Mouse (Mus musculus) lung, postnatal 10 days (tissue): ENCODE measurements around the gene Casc4.
A peak's percentile ranks its signal among the peaks of the same experiment; 100 is the strongest.
"Not testable (repeated sequence)": the region's sequence is repeated elsewhere in the genome, so short reads cannot be mapped to it uniquely, and the experiment has no call there.

Experiments used
- DNase-seq: peaks from one replicate; pipeline ENCODE4 v3.0.0; 2021

The Casc4 gene

GRCm38 (mm10) chr2:121916047-121916970 is 49.5 kb downstream of the Casc4 start:
- peak; percentile 32 for DNase-seq

- DNase-seq: not testable (repeated sequence)
These were observed 70.9 kb downstream of the Casc4 start for GRCm38 (mm10) chr2:121937624-121938023.

- DNase-seq: no peak
These were observed 76.6 kb downstream of the Casc4 start for GRCm38 (mm10) chr2:121943364-121943763.

DNA sequence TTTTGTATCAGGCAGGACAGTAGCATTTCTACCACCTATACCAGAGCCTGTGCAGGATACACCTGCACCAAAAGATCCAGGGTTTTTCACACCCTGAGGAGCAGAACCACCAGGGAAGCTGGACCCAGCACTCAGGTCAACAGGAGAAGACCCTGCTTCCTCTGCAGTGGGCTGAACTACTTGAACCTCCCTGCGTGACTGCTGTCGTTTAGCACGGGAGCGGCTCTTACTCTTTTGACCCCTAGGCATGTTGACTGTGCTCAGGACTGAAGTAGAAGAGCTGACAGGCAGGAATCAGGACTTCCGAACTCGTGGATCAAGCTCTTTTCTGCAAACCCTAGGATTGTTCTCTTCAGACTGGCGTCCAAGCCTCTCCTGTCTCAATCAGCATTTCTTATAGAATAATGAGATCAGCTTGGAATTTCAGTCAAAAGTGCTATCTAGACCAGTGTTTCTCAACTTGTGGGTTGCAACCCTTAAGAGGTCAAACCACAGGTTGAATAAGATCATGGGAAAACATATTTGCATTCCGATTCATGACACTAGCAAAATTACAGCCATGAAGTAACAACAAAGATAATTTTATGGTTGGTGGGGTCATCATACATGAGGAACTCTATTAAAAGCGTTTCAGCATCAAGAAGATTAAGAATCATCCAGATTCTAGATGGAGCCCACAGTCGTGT is 88.3 kb downstream of the Casc4 start:
- no peak for DNase-seq

- DNase-seq: peak; percentile 99
These were observed 89.0 kb downstream of the Casc4 start, which contains the start of the genes Ctdspl2 and Mageb3 for GRCm38 (mm10) chr2:121955765-121956223. Ctdspl2 (plus strand) TSS chr2:121956001. Mageb3 (minus strand) TSS chr2:121956092.

DNA sequence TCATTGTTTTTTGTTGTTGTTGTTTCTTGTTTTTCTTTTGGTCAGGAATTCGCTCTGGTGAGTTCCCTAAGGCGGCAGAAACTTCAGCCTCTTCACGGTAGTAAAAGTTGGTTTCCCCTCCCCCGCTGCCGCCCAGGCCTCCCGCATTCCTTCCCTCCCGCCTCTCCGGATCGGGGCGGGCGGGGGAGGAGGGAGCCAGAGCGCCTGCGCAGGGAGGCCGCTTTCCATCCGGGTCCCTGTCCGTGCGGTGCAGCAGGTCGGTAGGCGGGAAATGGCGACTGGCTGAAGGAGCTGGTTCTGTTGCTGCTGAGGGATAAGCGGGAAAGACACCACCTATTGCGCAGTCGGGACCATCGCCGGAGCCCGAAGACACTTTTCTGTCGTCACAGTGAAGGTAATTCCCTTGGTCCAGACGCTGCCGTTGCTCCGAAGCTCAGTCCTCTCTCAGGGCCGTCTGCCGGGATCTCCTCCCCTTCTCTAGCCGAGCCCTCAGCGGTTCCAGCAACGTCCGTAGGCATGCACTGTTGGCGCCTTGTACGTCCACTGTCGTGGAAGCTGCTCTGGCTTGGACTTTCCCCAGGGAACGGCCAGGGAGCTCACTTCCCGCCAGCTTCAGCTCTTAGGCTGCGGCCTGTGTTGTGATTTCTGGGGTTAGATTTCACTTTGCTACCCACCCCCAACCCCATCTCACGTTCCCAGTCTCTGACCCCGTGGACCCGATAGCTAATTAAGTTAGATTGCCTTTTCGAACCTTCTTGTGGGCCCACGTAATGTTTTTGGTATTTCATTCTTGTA is 89.7 kb downstream of the Casc4 start:
- peak; percentile 97 for DNase-seq

DNA sequence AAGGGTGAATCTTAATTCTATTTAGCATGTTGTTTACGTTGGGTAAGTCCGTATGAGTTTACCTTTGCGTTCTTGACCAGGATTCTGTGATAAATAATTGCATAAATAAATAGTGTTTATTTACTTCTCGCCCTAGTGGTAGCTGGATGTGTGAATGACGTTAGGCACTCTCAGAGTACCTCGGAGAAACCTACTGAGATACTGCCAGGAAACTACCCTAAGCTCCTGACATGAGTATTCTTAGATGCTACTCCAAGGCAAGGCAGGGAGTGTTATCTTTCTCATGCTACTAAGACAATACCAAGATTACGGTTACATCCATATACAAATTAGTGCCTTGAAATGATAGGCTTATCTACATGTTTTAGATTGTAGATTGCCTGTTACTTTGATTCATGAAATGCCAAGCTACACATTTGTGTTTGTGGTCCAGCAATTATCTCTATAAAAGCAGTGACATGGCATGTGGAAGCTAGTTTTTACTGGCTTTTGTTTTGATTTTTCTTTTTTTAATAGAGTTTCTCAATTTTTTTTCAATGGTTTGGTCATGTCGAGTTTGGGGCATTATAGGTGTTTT is 90.5 kb downstream of the Casc4 start:
- no peak for DNase-seq
